Mouse (Mus musculus) hindbrain, embryonic 10.5 days (tissue): ENCODE data around the gene Cdkl5. TPM values are rescaled to one million over a fixed set of nuclear protein-coding genes. Genes with fewer than 3 reads are reported as not detected.
"Not testable (repeated sequence)": the region's sequence is repeated elsewhere in the genome, so short reads cannot be mapped to it uniquely, and the experiment has no call there.

Source experiments
- DNase-seq: peaks from one replicate; pipeline ENCODE4 v3.0.0-alpha.2; 2017; ENCODE audit warnings: low spot score
- H3K27ac ChIP-seq: fragments of 300-500 bp; sonication (generic); 2 replicates; pipeline ENCODE4 v1.5.1; 2016; ENCODE audit warnings: mild to moderate bottlenecking, moderate library complexity
- H3K27me3 ChIP-seq: fragments of 300-500 bp; sonication (generic); 2 replicates; pipeline ENCODE4 v1.6.1; 2016; ENCODE audit warnings: mild to moderate bottlenecking; ENCODE audit not compliant: poor library complexity, insufficient read depth, severe bottlenecking
- H3K36me3 ChIP-seq: fragments of 300-500 bp; sonication (generic); 2 replicates; pipeline ENCODE4 v1.6.1; 2016; ENCODE audit warnings: mild to moderate bottlenecking, moderate library complexity
- H3K4me1 ChIP-seq: fragments of 300-500 bp; sonication (generic); replicated peaks from 2 replicates; pipeline ENCODE4 v1.6.1; 2016; ENCODE audit warnings: mild to moderate bottlenecking
- H3K4me3 ChIP-seq: fragments of 300-500 bp; sonication (generic); 2 replicates; pipeline ENCODE4 v1.5.1; 2016; ENCODE audit warnings: mild to moderate bottlenecking, moderate library complexity
- H3K9me3 ChIP-seq: fragments of 300-500 bp; sonication (generic); 2 replicates; pipeline ENCODE4 v1.6.1; 2016; ENCODE audit warnings: mild to moderate bottlenecking, moderate library complexity
- WGBS: fragments of 180-500 bp; shearing (Covaris S2); methylation state at CpG from one replicate; pipeline ENCODE4 v1.1.7; 2016; 5-methylcytosine and 5-hydroxymethylcytosine counted together
- polyA plus RNA-seq: library from polyadenylated mRNA; unstranded; fragments of >200 nt; fragmentation: Nextera tagmentation; extraction: Ambion mirVana; gene quantifications from 2 replicates; pipeline ENCODE4 v1.2.1, GENCODE M21; 2016

Cdkl5 gene
- polyA plus RNA-seq, 1 experiment from 2014 or later, result 2.3 TPM

DNA sequence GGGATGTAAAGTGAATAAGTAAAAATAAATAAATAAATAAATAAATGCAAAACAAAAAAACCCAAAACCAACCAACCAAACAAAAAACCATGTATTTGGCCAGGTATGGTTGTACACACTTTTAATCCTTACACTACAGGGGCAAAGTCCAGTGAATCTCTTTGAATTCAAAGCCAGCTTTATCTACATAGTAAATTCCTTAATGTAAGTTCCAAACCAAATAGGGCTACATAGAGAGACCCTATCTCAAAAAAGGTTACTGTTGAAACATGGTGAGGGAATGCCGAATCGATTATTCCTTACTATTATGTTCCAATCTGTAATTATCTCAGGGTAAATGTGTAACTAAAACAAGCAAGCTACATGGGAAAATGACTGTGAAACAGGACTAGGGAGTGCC is 93.4 kb downstream of the Cdkl5 start:
- H3K4me1 ChIP-seq, result no peaks in the 10 kb centered on the region
- WGBS, result 92% methylated on average over 2 of the region's 2 CpGs
- no peak overlapping the region for H3K4me3 ChIP-seq
- peaks cover 72% of the 10 kb centered on the region for H3K27me3 ChIP-seq
- H3K36me3 ChIP-seq, result no peaks in the 10 kb centered on the region
- no peak overlapping the region for H3K27ac ChIP-seq
- H3K9me3 ChIP-seq, result no peaks in the 10 kb centered on the region
- DNase-seq, result no peak

GRCm38 (mm10) chrX:160892077-160892476 is 102.4 kb downstream of the Cdkl5 start:
- no peak overlapping the region for H3K27ac ChIP-seq
- WGBS, result 65% methylated on average over 1 of the region's 1 CpGs
- H3K9me3 ChIP-seq, result no peaks in the 10 kb centered on the region
- no peaks in the 10 kb centered on the region for H3K36me3 ChIP-seq
- no peak overlapping the region for H3K4me3 ChIP-seq
- no peak for DNase-seq
- H3K27me3 ChIP-seq, result peaks cover 63% of the 10 kb centered on the region
- no peaks in the 10 kb centered on the region for H3K4me1 ChIP-seq

- Histone ChIP-seq H3K27ac (no peak overlapping the region), H3K4me3 (no peak overlapping the region), H3K36me3 (no peaks in the 10 kb centered on the region), H3K27me3 (peaks cover 65% of the 10 kb centered on the region), H3K4me1 (no peaks in the 10 kb centered on the region), H3K9me3 (no peaks in the 10 kb centered on the region)
- DNase-seq, result no peak
- WGBS, result 89% methylated on average over 2 of the region's 2 CpGs
Measured at GRCm38 (mm10) chrX:160886301-160886700, 108.2 kb downstream of the Cdkl5 start.

DNA sequence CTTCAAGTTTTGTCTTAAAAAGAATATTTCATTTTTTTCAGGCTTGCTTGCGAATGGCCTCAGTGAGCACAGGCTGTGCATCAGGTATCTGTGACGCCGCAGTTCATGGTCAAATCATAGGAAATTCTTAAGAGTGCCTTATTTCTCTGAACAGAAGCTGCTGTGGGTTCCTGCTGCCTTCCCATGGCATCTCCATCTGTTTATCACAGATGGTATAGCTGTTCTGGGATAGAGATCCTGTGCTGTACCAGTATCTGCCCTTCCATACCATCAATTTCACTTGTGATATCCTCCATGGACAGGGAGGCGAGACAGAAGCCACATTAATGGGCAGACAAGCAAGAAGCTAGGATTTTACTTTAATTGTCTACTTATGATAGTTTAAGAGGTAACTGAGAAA is 127.9 kb downstream of the Cdkl5 start:
- Histone ChIP-seq H3K36me3 (no peaks in the 10 kb centered on the region), H3K27ac (no peak overlapping the region), H3K27me3 (peaks cover 74% of the 10 kb centered on the region), H3K9me3 (no peaks in the 10 kb centered on the region), H3K4me3 (no peak overlapping the region), H3K4me1 (no peaks in the 10 kb centered on the region)
- 95% methylated on average over 4 of the region's 4 CpGs for WGBS
- no peak for DNase-seq

DNA sequence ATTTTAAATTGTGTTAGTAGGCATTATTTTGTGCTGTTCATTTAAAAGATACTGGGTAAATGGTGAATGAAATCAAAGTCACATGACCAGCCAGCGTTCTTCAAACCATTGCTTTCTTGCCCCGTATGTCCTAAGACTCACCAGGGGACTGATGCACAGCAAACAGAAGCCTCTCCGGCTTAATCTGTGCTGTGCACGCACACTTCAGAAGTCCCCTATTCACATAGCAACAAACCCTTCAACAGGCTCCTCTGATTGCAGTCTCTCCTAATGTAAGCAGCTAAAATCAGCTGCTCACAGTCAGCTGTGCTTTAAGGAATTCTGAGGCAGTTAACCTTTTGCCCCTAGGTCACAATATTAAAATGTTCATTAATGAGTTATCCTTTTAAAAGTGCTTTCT is 129.5 kb downstream of the Cdkl5 start:
- peaks cover 67% of the 10 kb centered on the region for H3K27me3 ChIP-seq
- H3K36me3 ChIP-seq, result no peaks in the 10 kb centered on the region
- no peak overlapping the region for H3K27ac ChIP-seq
- no peaks in the 10 kb centered on the region for H3K9me3 ChIP-seq
- no peaks in the 10 kb centered on the region for H3K4me1 ChIP-seq
- H3K4me3 ChIP-seq, result no peak overlapping the region
- 71% methylated on average over 4 of the region's 4 CpGs for WGBS
- no peak for DNase-seq

GRCm38 (mm10) chrX:160863689-160864383 is 130.7 kb downstream of the Cdkl5 start:
- H3K36me3 ChIP-seq, result no peaks in the 10 kb centered on the region
- no peak overlapping the region for H3K27ac ChIP-seq
- no peak overlapping the region for H3K4me3 ChIP-seq
- WGBS, result 65% methylated on average over 4 of the region's 4 CpGs
- H3K27me3 ChIP-seq, result peaks cover 66% of the 10 kb centered on the region
- DNase-seq, result no peak
- H3K9me3 ChIP-seq, result no peaks in the 10 kb centered on the region
- no peaks in the 10 kb centered on the region for H3K4me1 ChIP-seq

DNA sequence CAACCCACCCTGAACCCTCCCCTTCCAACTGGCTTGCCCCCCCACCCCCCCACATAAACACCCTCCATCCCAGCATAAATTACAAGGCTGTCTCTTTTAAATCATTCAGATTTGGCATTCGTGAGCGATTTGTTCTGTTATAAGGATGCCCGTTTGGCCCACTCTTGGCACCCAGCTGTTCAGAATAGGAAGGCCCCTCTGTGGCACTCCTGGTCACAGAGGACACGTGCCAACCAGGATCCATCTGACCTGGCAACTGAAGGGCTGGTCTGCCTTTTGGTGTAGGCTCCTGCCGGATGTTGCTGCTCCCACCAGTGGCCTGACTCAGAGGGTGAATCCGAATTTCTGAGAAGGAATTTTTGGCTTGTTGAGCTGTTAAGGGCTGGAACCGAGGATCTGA is 186.3 kb downstream of the Cdkl5 start:
- Histone ChIP-seq H3K4me3 (no peak overlapping the region), H3K27ac (no peak overlapping the region), H3K4me1 (no peaks in the 10 kb centered on the region), H3K9me3 (no peaks in the 10 kb centered on the region), H3K27me3 (peaks cover 73% of the 10 kb centered on the region), H3K36me3 (no peaks in the 10 kb centered on the region)
- 84% methylated on average over 7 of the region's 7 CpGs for WGBS
- DNase-seq, result no peak

DNA sequence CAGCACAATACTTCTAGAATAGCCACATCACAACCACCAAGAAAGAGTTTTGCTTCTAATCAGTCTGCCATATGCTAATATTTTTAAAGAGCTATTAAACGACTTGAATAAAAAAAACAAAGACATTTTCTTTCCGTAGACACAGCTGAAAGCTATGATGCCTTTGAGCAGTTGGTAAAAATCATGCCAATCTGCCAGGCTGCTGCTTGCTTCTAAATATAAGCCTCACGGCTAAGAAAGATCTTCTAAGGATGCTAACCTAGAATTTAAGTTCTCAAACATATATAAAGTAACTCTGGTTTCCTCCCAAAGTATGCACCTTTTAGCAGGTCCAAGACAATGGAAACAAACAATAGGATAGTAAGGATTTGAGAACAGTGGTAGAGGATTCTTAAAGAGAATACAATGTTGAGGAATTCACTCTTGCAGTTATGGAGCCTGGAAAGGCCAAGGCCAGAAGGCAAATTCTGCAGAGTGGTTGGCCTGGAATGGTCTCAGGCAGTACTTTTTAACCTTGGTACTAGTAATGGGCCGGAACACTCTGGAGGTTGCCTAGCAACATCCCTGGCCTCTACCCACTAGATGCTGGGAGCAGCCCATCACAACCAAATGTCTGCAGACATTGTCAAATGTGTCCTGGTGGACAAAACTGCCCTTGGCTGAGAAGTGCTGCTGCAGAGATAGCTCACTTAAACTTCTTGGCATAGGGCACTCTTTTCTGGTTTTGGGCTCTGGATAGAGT is 189.9 kb downstream of the Cdkl5 start:
- H3K36me3 ChIP-seq, result no peaks in the 10 kb centered on the region
- no peaks in the 10 kb centered on the region for H3K4me1 ChIP-seq
- peaks cover 83% of the 10 kb centered on the region for H3K27me3 ChIP-seq
- H3K9me3 ChIP-seq, result no peaks in the 10 kb centered on the region
- no peak overlapping the region for H3K4me3 ChIP-seq
- H3K27ac ChIP-seq, result no peak overlapping the region
- 81% methylated on average over 4 of the region's 4 CpGs for WGBS
- no peak for DNase-seq

GRCm38 (mm10) chrX:160794920-160795319 is 199.6 kb downstream of the Cdkl5 start:
- Histone ChIP-seq H3K27me3 (peaks cover 68% of the 10 kb centered on the region), H3K4me3 (no peak overlapping the region), H3K36me3 (no peaks in the 10 kb centered on the region), H3K9me3 (no peaks in the 10 kb centered on the region), H3K27ac (no peak overlapping the region), H3K4me1 (no peaks in the 10 kb centered on the region)
- WGBS, result 79% methylated on average over 4 of the region's 4 CpGs
- no peak for DNase-seq

GRCm38 (mm10) chrX:160782276-160782675 is 212.2 kb downstream of the Cdkl5 start:
- Histone ChIP-seq H3K4me3 (no peak overlapping the region), H3K27ac (no peak overlapping the region), H3K4me1 (no peaks in the 10 kb centered on the region), H3K9me3 (no peaks in the 10 kb centered on the region), H3K36me3 (no peaks in the 10 kb centered on the region), H3K27me3 (peaks cover 66% of the 10 kb centered on the region)
- no peak for DNase-seq
- 83% methylated on average over 5 of the region's 5 CpGs for WGBS

DNA sequence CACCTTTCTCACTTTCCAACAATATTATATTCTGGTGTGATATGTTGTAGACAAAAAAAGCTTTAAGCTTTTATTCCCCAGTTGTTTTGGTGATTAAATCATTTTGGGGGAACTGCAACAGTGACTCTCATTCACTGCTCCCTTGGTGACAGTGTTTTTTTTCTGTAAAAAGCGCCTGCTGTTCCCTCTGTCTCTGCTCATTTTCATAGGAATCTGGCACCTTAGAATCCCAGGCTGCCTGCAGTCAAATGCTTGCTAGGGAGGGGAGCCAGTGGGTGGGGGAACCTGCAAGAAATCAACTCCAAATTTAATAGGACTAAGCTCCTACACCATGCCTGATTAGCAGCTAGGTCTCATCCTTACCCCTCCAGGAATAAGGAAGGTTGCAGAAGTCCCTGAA is 221.5 kb downstream of the Cdkl5 start:
- 48% methylated on average over 1 of the region's 1 CpGs for WGBS
- H3K27me3 ChIP-seq, result peaks cover 78% of the 10 kb centered on the region

DNA sequence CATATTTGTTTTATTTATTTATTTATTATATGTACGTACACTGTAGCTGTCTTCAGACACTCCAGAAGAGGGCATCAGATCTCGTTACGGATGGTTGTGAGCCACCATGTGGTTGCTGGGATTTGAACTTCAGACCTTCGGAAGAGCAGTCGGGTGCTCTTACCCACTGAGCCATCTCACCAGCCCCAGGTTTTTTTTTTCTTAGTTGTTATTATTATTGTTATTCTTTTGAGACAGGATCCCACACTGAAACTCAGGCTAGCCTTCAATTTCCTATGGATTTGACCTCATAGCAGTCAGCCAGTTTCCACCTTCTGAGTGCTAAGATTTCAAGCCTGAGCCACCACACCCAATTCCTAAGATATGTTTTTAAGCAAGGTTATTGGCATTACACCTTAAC is 224.9 kb downstream of the Cdkl5 start:
- H3K27me3 ChIP-seq, result peaks cover 82% of the 10 kb centered on the region
- WGBS, result 88% methylated on average over 5 of the region's 5 CpGs

More for the DNA sequence above, 221.5 kb downstream of the Cdkl5 start:
- no peak for DNase-seq
- Histone ChIP-seq H3K27ac (no peak overlapping the region), H3K4me1 (no peaks in the 10 kb centered on the region), H3K9me3 (no peaks in the 10 kb centered on the region), H3K36me3 (no peaks in the 10 kb centered on the region), H3K4me3 (no peak overlapping the region)

DNA sequence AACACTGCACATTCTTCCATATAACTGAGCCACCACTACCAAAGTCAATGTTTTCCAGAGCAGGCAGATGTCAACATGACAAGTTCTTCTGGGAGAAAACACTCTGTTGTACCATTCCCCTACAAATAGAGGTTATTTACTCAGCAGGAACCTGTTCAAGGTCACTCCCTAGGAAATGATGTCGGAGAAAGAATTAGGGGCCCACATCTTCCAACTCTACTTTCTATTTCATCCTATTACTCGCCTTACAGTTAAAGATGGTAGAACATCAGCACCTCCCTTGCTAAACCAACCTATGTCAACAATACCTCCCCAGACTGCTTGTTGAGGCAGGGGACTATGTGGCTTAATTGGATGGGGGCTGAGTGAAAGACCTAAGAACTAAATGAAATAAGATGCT is 226.8 kb downstream of the Cdkl5 start, which contains the start of gene Rs1:
TSS of gene Rs1 (plus strand) at position 301 of the 400 bp plus-strand sequence.
- Histone ChIP-seq H3K36me3 (no peaks in the 10 kb centered on the region), H3K9me3 (no peaks in the 10 kb centered on the region), H3K4me3 (no peak within 1 kb of the TSS), H3K27ac (no peak within 1 kb of the TSS), H3K27me3 (peaks cover 79% of the 10 kb centered on the region), H3K4me1 (no peaks in the 10 kb centered on the region)
- DNase-seq, result no peak
- 83% methylated on average over 2 of the region's 2 CpGs for WGBS

More for the DNA sequence above, 224.9 kb downstream of the Cdkl5 start:
- not testable (repeated sequence) for H3K4me1 ChIP-seq, H3K9me3 ChIP-seq, DNase-seq, H3K27ac ChIP-seq, H3K36me3 ChIP-seq, H3K4me3 ChIP-seq
